Mouse (Mus musculus) ES-CJ7 (cell line): ENCODE measurements around the gene Atg101.
A peak's percentile ranks its signal among the peaks of the same experiment; 100 is the strongest.

Experiments used
- DNase-seq: peaks from one replicate; pipeline ENCODE4 v3.0.0; 2011; ENCODE audit warnings: low read depth, low spot score

The Atg101 gene

GRCm38 (mm10) chr15:101283183-101283910 lies 725 bp upstream of the Atg101 start:
- DNase-seq = peak; percentile 83

DNA sequence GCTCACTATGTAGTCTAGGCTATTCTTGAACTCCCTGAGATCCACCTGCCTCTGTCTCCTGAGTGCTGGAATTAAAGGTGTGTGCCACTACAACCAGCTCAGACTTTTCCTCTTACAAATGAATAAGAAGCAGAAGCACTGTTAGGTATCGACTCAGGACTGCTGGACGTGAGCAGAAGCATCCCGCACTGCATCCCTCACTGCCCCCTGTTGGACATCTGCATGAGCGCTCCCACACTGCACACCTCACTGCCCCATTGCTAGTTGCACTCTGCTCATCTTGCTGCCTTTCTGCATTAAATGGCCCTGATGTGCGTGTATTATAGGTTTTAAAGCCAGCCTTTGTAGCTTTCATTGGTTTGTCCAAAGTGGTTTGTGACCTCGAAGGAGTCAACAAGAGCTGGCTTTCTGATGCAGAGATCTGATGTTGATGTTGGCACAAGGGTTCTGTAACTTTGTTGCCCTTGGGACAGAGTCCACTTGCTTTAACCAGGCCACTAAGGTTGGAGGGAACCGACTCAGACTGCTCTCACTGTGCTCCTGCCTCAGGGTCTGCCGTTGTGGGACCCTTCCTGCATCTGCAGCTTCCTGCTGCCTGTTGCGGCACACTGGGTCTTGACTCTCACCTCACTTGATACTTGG lies 2.2 kb downstream of the Atg101 start:
- peak; percentile 73 for DNase-seq

DNA sequence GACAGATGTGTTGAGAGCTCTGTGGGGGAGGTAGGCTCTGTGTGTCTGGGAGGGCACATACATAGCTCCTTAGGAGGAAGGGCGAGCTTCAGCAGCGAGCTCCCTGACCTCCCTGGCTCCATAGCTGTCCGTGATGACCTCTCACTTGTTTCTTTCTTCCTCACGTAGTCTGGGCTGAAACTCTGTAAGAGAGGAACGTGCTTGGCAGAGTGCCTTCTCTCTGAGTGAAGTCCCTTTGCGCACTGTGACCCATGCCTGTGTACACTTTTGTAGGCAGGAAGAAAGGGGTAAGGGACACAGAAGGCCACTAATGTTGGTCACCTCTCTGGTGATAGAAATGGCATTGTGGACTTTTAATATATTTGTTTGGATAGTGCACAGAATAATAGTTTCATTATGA lies 3.3 kb downstream of the Atg101 start:
- no peak for DNase-seq

DNA sequence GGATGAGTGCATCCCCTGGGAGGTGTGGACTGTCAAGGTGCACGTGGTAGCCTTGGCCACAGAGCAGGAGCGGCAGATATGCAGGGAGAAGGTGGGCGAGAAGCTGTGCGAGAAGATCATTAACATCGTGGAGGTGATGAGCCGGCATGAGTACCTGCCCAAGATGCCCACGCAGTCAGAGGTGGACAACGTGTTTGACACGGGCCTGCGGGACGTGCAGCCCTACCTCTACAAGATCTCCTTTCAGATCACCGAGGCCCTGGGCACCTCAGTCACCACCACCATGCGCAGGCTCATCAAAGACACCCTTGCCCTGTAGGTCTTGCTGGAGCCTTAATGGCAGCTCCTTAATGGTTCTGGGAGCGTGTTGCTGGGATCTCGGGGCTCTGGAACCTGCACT lies 6.3 kb downstream of the Atg101 start:
- no peak for DNase-seq

DNA sequence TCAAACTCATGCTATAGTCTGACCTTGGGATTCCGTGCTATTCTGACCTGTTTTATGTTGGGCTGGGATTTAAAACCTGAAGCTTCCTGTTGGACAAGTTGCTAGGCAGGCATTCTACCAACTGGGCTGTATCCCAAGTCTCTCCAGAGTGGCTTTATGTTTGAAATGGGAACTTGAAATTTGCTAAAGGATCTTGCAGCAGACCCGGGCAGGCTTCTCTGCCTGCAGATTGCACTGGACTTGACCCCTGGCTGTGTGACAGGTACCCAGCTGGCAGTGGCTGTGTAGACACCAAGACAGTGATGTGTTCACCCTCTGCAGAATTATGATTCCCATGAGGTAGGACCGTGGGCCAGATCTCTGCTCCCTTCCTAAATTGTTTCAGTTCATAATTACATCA lies 7.9 kb downstream of the Atg101 start:
- no peak for DNase-seq

- no peak for DNase-seq
These were observed 9.1 kb downstream of the Atg101 start, which contains the start of gene 6030408B16Rik for GRCm38 (mm10) chr15:101293025-101293621. 6030408B16Rik (plus strand) TSS chr15:101293212.

DNA sequence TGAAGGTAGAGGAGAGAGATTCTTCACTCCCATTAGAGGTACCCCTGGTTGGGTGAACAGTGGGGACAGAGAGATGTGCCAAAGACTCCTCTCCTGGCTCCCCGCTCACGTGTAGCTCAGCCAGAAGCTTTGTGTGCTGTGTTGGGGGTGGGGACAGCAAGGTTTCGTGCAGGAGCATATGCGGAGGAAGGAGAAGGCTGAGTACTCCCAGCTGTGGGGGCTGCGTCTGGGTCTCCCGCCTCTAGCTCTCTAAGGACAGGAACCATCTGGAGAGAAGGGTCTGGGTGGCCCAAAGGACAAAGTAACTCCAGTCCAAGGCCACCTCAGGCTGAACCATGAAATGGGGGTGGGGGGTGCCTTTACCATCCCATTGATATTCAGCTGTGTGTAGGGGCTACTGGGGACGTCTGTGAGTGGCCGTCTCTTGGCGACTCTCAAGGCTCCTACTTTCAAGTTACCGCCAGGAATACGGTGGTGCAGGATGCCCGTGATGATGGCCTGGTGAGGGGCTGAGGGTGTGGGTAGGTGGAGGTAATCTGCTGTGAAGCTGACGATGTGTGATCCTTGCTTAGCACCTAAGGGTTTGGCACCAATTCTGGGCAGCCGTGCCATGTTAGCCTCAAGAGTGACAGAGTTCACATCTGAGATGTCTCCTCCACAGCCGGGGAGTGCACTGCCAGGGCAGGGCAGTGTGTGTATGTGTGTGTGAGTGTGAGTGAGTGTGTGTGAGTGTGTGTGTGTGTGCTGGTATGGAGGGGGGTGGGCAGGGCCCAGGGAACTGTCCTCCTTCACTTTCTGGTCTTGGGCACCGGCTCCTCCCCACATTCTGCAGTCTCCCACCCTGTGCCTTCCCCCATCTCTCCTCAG lies 10.2 kb downstream of the Atg101 start:
- no peak for DNase-seq

- DNase-seq = no peak
These were observed 11.0 kb downstream of the Atg101 start for GRCm38 (mm10) chr15:101295106-101295505.

DNA sequence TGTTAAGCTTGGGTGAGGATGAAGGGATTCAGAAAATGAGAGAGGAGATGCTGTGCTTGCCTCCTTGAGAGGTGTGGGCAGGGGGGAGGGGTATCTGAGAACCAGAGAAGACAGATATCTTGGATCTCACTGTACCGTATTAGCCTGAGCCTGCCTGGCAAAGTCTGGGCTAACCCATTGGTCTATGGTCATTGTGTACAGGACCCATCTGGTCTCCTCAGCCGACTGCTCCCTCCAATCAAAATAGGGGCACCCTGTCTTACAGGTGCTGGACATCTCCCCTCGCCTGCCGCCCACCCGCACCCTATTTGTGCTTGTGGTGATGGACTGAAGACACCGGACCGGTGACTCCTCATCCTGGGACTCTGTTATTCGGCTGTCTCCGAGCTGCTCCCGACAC lies 11.5 kb downstream of the Atg101 start:
- DNase-seq = no peak

GRCm38 (mm10) chr15:101296091-101296490 lies 12.0 kb downstream of the Atg101 start:
- no peak for DNase-seq

- DNase-seq = no peak
These were observed 13.9 kb downstream of the Atg101 start for GRCm38 (mm10) chr15:101297988-101298387.

- peak; percentile 60 for DNase-seq
These were observed 14.5 kb downstream of the Atg101 start for GRCm38 (mm10) chr15:101298550-101298949.

- no peak for DNase-seq
These were observed 15.4 kb downstream of the Atg101 start for GRCm38 (mm10) chr15:101299480-101299960.

DNA sequence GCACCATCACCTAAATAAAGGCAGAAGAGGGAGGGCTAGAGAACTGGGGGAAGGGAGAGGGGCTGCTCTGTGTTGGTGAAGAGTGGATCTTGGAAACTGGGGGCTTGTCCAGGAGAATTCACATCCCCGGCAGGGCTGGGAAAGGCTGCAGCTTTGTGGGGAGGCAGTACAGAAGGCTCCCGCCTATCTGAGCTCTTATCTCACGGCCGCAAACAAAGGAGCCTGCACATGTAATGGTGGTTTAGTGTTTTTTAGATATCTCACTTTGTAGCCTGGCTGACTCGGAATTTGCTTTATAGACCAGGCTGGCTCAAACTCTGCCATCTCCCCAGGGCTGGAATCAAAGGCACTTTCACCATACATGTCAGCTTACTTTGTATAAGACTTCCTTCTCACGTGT lies 16.1 kb downstream of the Atg101 start:
- DNase-seq = no peak

- no peak for DNase-seq
These were observed 18.1 kb downstream of the Atg101 start for GRCm38 (mm10) chr15:101302201-101302600.

- DNase-seq = no peak
These were observed 19.8 kb downstream of the Atg101 start for GRCm38 (mm10) chr15:101303830-101304229.

DNA sequence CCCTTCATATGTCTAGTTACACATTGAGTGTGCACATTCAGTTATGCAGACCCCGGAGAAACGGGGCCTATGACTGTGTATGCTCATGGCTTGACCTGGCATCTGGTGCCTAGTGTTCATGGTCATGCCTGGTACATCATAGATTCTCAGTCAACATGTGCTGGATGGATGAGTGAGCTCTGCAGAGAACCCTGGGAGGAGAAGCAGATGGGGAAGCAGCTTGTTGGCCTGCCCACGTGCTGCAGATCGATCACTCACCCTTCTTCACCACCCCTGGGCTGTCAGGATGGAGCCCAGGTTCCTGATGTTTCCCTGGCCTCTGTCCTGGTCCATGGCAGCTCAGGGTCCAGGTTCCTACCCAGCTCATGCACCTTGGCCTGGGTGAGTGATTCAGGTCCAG lies 22.4 kb downstream of the Atg101 start:
- DNase-seq = no peak

- DNase-seq = no peak
These were observed 24.6 kb downstream of the Atg101 start for GRCm38 (mm10) chr15:101308440-101309348.

DNA sequence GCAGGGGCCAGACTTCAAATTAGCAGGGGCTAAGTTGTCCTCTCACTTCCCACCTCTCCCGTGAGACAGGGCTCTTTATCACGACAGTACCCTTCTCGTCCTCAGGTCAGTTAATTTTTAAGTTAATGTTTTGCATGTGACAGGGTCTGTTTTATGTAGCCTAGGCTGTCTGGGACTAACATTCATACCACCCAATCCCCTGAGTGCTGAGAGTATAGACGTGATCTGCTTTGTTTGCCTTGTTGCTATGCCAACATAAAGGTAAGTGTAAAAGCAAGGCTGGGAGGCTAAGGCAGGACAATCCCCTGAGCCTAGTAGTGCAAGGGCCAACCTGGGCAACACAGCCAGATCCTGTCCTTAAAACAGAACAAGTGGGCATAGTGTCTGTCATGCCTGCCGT lies 25.4 kb downstream of the Atg101 start:
- DNase-seq = no peak

GRCm38 (mm10) chr15:101311087-101311770 lies 27.2 kb downstream of the Atg101 start:
- DNase-seq = no peak
